Mouse (Mus musculus) stomach, embryonic 16.5 days (tissue): ENCODE data around the gene Insig1. TPM values are rescaled to one million over a fixed set of nuclear protein-coding genes. Genes with fewer than 3 reads are reported as not detected.
A peak's percentile ranks its signal among the peaks of the same experiment; 100 is the strongest.

Source experiments
- ATAC-seq: fragments of 200-750 bp; cut with Nextera tagmentation; 2 replicates; pipeline ENCODE4 v1.8.0; 2017; ENCODE audit warnings: moderate number of reproducible peaks, moderate TSS enrichment; ENCODE audit not compliant: insufficient read depth, low FRiP score
- H3K27ac ChIP-seq: fragments of 300-500 bp; sonication (generic); 2 replicates; pipeline ENCODE4 v1.5.1; 2014; ENCODE audit warnings: low read length
- H3K27me3 ChIP-seq: fragments of 300-500 bp; sonication (generic); 2 replicates; pipeline ENCODE4 v1.6.1; 2014; ENCODE audit warnings: low read length, control low read depth, mixed read lengths; ENCODE audit not compliant: control insufficient read depth, insufficient read depth
- H3K36me3 ChIP-seq: fragments of 300-500 bp; sonication (generic); 2 replicates; pipeline ENCODE4 v1.6.1; 2014; ENCODE audit warnings: low read length; ENCODE audit not compliant: control insufficient read depth, insufficient read depth
- H3K4me1 ChIP-seq: fragments of 300-500 bp; sonication (generic); 2 replicates; pipeline ENCODE4 v1.6.1; 2014; ENCODE audit warnings: low read length, control low read depth, mixed read lengths; ENCODE audit not compliant: control insufficient read depth, insufficient read depth
- H3K4me2 ChIP-seq: fragments of 300-500 bp; sonication (generic); 2 replicates; pipeline ENCODE4 v1.6.1; 2014; ENCODE audit warnings: low read depth, low read length, mixed read lengths
- H3K4me3 ChIP-seq: fragments of 300-500 bp; sonication (generic); replicated peaks from 2 replicates; pipeline ENCODE4 v1.5.1; 2014; ENCODE audit warnings: mild to moderate bottlenecking, low read length
- H3K9ac ChIP-seq: fragments of 300-500 bp; sonication (generic); 2 replicates; pipeline ENCODE4 v1.6.1; 2014; ENCODE audit warnings: low read length
- H3K9me3 ChIP-seq: fragments of 300-500 bp; sonication (generic); replicated peaks from 2 replicates; pipeline ENCODE4 v1.6.1; 2016; ENCODE audit warnings: low read length, control low read depth; ENCODE audit not compliant: control insufficient read depth
- WGBS: fragments of 180-500 bp; shearing (Covaris S2); extraction: QIAGEN DNeasy Blood & Tissue Kit; methylation state at CpG from one replicate; pipeline ENCODE4 v1.1.7; 2014; 5-methylcytosine and 5-hydroxymethylcytosine counted together
- polyA plus RNA-seq: library from polyadenylated mRNA; unstranded; fragments of >200 nt; fragmentation: Nextera tagmentation; extraction: Ambion mirVana; gene quantifications from 2 replicates; pipeline ENCODE4 v1.2.1, GENCODE M21; 2015

The Insig1 gene
- polyA plus RNA-seq, 1 experiment from 2014 or later: 102 TPM

GRCm38 (mm10) chr5:28037639-28038038, 33.5 kb upstream of the Insig1 start:
- ATAC-seq: no peak
- peak overlapping the region; percentile 13; the same call in 1 of the 2 replicates for H3K4me2 ChIP-seq
- 26% methylated on average over 5 of the region's 5 CpGs for WGBS

GRCm38 (mm10) chr5:28038115-28038514, 33.0 kb upstream of the Insig1 start:
- Histone ChIP-seq H3K36me3 (no peaks in the 10 kb centered on the region), H3K4me1 (peaks cover 21% of the 10 kb centered on the region), H3K9me3 (no peaks in the 10 kb centered on the region), H3K27ac (no peak overlapping the region), H3K4me3 (no peak overlapping the region), H3K27me3 (no peaks in the 10 kb centered on the region), H3K9ac (no peak overlapping the region), H3K4me2 (no peak overlapping the region)
- WGBS: 13% methylated on average over 2 of the region's 2 CpGs
- ATAC-seq: peak; percentile 57; the same call in 1 of the 2 replicates

More at GRCm38 (mm10) chr5:28037639-28038038, 33.5 kb upstream of the Insig1 start:
- no peaks in the 10 kb centered on the region for H3K27me3 ChIP-seq
- no peak overlapping the region for H3K4me3 ChIP-seq
- peak overlapping the region; percentile 57 for H3K27ac ChIP-seq
- no peak overlapping the region for H3K9ac ChIP-seq
- H3K9me3 ChIP-seq: no peaks in the 10 kb centered on the region
- H3K4me1 ChIP-seq: peaks cover 21% of the 10 kb centered on the region
- H3K36me3 ChIP-seq: no peaks in the 10 kb centered on the region

- peaks cover 21% of the 10 kb centered on the region for H3K4me1 ChIP-seq
- no peaks in the 10 kb centered on the region for H3K9me3 ChIP-seq
- H3K4me3 ChIP-seq: no peak overlapping the region
- no peaks in the 10 kb centered on the region for H3K27me3 ChIP-seq
- H3K36me3 ChIP-seq: no peaks in the 10 kb centered on the region
- ATAC-seq: no peak
- H3K4me2 ChIP-seq: no peak overlapping the region
- H3K9ac ChIP-seq: no peak overlapping the region
- WGBS: 69% methylated on average over 7 of the region's 7 CpGs
- H3K27ac ChIP-seq: no peak overlapping the region
Observed at GRCm38 (mm10) chr5:28039746-28040655, 31.2 kb upstream of the Insig1 start.

GRCm38 (mm10) chr5:28040726-28041125, 30.4 kb upstream of the Insig1 start:
- no peak for ATAC-seq
- 84% methylated on average over 3 of the region's 3 CpGs for WGBS
- no peaks in the 10 kb centered on the region for H3K27me3 ChIP-seq
- peaks cover 21% of the 10 kb centered on the region for H3K4me1 ChIP-seq
- H3K36me3 ChIP-seq: no peaks in the 10 kb centered on the region
- H3K4me2 ChIP-seq: no peak overlapping the region
- no peak overlapping the region for H3K9ac ChIP-seq
- H3K27ac ChIP-seq: no peak overlapping the region
- no peaks in the 10 kb centered on the region for H3K9me3 ChIP-seq
- H3K4me3 ChIP-seq: no peak overlapping the region

- Histone ChIP-seq H3K27me3 (no peaks in the 10 kb centered on the region), H3K27ac (no peak overlapping the region), H3K4me1 (peaks cover 16% of the 10 kb centered on the region), H3K4me2 (no peak overlapping the region), H3K9ac (no peak overlapping the region), H3K4me3 (no peak overlapping the region), H3K36me3 (no peaks in the 10 kb centered on the region), H3K9me3 (no peaks in the 10 kb centered on the region)
- ATAC-seq: no peak
- WGBS: 92% methylated on average over 3 of the region's 3 CpGs
Observed at GRCm38 (mm10) chr5:28042021-28042420, 29.1 kb upstream of the Insig1 start.

- no peak overlapping the region for H3K4me3 ChIP-seq
- no peaks in the 10 kb centered on the region for H3K36me3 ChIP-seq
- no peak overlapping the region for H3K27ac ChIP-seq
- no peaks in the 10 kb centered on the region for H3K9me3 ChIP-seq
- no peak for ATAC-seq
- H3K27me3 ChIP-seq: no peaks in the 10 kb centered on the region
- no peak overlapping the region for H3K4me2 ChIP-seq
- peaks cover 8% of the 10 kb centered on the region for H3K4me1 ChIP-seq
- no peak overlapping the region for H3K9ac ChIP-seq
- WGBS: 36% methylated on average over 2 of the region's 2 CpGs
Observed at GRCm38 (mm10) chr5:28042779-28043178, 28.4 kb upstream of the Insig1 start.

- H3K9me3 ChIP-seq: no peaks in the 10 kb centered on the region
- no peak overlapping the region for H3K4me3 ChIP-seq
- H3K36me3 ChIP-seq: no peaks in the 10 kb centered on the region
- 69% methylated on average over 5 of the region's 5 CpGs for WGBS
- H3K27me3 ChIP-seq: no peaks in the 10 kb centered on the region
- H3K27ac ChIP-seq: no peak overlapping the region
- no peak for ATAC-seq
- peaks cover 2% of the 10 kb centered on the region for H3K4me1 ChIP-seq
- no peak overlapping the region for H3K4me2 ChIP-seq
- no peak overlapping the region for H3K9ac ChIP-seq
Observed at GRCm38 (mm10) chr5:28043386-28043785, 27.8 kb upstream of the Insig1 start.

GRCm38 (mm10) chr5:28046966-28047365, 24.2 kb upstream of the Insig1 start:
- Histone ChIP-seq H3K9me3 (no peaks in the 10 kb centered on the region), H3K27me3 (no peaks in the 10 kb centered on the region), H3K27ac (no peak overlapping the region), H3K4me1 (no peaks in the 10 kb centered on the region), H3K4me2 (no peak overlapping the region), H3K9ac (no peak overlapping the region), H3K36me3 (no peaks in the 10 kb centered on the region), H3K4me3 (no peak overlapping the region)
- no peak for ATAC-seq
- WGBS: 80% methylated on average over 3 of the region's 3 CpGs

GRCm38 (mm10) chr5:28047961-28048360, 23.2 kb upstream of the Insig1 start:
- Histone ChIP-seq H3K4me2 (no peak overlapping the region), H3K27me3 (no peaks in the 10 kb centered on the region), H3K9ac (no peak overlapping the region), H3K36me3 (no peaks in the 10 kb centered on the region), H3K4me1 (no peaks in the 10 kb centered on the region), H3K4me3 (no peak overlapping the region), H3K9me3 (no peaks in the 10 kb centered on the region), H3K27ac (no peak overlapping the region)
- WGBS: 84% methylated on average over 1 of the region's 1 CpGs
- ATAC-seq: no peak
